Mouse (Mus musculus) spleen, adult 18-20 months (tissue): Measurements from ENCODE around the gene Rhox4a2.
"Not testable (repeated sequence)": the region's sequence is repeated elsewhere in the genome, so short reads cannot be mapped to it uniquely, and the experiment has no call there.

ENCODE experiments used
- DNase-seq, 2 experiments: peaks; one replicate each; pipeline ENCODE4 v3.0.0; 2022; ENCODE audit warnings: mixed read lengths in 2 of 2

The Rhox4a2 gene

DNA sequence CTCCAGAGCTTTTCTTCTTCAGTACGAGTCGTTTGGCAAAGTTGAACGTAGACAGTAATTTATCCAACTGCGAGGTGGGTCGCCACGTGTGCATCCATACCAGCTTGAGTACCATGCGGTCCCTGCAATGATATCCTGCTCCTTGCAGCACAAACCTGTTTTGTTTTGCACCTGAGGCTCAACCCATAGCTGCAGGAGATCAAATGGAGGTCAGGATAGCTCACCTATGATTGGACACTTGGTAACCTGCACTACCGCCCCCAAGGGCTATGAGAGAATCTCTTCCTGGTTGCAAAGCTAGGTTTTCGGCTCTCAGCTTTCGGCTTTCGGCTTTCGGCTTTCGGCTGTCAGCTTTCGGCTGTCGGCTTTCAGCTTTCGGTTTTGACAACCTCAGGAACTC lies at the start of gene Rhox4a2:
Gene Rhox4a2, plus strand, starts transcription at position 301 of the 400 bp plus-strand sequence.
- DNase-seq = not testable (repeated sequence)

DNA sequence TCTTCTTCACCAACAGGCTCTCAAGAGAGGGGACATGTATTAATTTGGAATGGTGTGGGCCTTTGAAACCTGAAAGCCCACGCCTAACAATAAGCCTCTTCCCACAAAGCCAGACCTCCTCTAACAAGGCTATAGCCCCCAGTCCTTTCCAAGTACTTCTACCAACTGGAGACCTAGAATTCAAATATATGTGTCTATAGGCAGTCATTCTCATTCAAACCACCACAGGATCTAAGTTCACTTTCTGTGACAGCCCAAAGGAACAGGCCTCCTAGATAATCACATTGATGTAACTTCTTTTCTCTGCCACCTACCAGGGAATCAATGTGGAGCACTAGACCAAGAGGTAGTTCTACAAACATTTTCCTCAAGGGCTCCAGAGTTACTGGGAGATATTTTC lies 10.9 kb upstream of the Rhox4a2 start, which contains the start of gene Rhox3a2:
Gene Rhox3a2, plus strand, starts transcription at position 301 of the 400 bp plus-strand sequence.
- DNase-seq = not testable (repeated sequence)

DNA sequence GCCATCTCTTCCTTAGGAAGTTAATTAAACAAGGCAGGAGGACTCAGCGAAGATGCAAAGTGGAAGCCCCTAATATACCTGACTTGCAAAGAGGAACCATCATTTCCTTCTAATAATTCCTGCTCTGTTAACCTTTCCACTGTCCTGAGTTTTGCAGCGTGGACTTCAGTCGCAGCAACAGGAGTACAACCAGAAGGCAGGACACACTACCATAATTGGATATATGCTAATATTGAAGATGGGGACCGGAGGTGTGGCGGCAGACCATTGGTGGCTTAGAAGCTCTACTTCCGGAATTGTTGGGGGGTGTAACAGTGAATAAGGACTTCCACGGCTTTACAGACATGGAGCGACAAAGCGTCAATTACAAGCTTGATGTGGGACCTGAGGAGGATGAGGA lies 21.1 kb downstream of the Rhox4a2 start, which contains the start of gene Rhox2b:
Gene Rhox2b, plus strand, starts transcription at position 301 of the 400 bp plus-strand sequence.
- not testable (repeated sequence) for DNase-seq

DNA sequence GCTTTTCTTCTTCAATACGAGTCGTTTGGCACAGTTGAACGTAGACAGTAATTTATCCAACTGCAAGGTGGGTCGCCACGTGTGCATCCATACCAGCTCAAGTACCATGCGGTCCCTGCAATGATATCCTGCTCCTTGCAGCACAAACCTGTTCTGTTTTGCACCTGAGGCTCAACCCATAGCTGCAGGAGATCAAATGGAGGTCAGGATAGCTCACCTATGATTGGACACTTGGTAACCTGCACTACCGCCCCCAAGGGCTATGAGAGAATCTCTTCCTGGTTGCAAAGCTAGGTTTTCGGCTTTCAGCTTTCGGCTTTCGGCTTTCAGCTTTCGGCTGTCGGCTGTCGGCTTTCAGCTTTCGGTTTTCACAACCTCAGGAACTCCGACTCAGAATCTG lies 41.5 kb downstream of the Rhox4a2 start, which contains the start of gene Rhox4b:
Gene Rhox4b, plus strand, starts transcription at position 301 of the 400 bp plus-strand sequence.
- DNase-seq = not testable (repeated sequence)
